Mouse (Mus musculus) intestine, postnatal 0 days (tissue): ENCODE measurements around the gene Cdca4. TPM values are rescaled to one million over a fixed set of nuclear protein-coding genes. Genes with fewer than 3 reads are reported as not detected.

ENCODE experiments used
- ATAC-seq: fragments of 200-750 bp; cut with Nextera tagmentation; 2 replicates; pipeline ENCODE4 v1.8.0; 2017; ENCODE audit warnings: mild to moderate bottlenecking, moderate TSS enrichment, moderate library complexity
- H3K27ac ChIP-seq: fragments of 300-500 bp; sonication (generic); 2 replicates; pipeline ENCODE4 v1.5.1; 2014; ENCODE audit warnings: mild to moderate bottlenecking, low read depth, low read length, moderate library complexity
- H3K27me3 ChIP-seq: fragments of 300-500 bp; sonication (generic); replicated peaks from 2 replicates; pipeline ENCODE4 v1.6.1; 2014; ENCODE audit warnings: low read length, mixed read lengths; ENCODE audit not compliant: control insufficient read depth, insufficient read depth
- H3K36me3 ChIP-seq: fragments of 300-500 bp; sonication (generic); 2 replicates; pipeline ENCODE4 v1.6.1; 2014; ENCODE audit warnings: mild to moderate bottlenecking, moderate library complexity; ENCODE audit not compliant: control insufficient read depth, insufficient read depth
- H3K4me1 ChIP-seq: fragments of 300-500 bp; sonication (generic); replicated peaks from 2 replicates; pipeline ENCODE4 v1.6.1; 2014; ENCODE audit warnings: antibody characterized with exemption, low read length, mixed read lengths; ENCODE audit not compliant: control insufficient read depth, insufficient read depth
- H3K4me2 ChIP-seq: fragments of 300-500 bp; sonication (generic); replicated peaks from 2 replicates; pipeline ENCODE4 v1.6.1; 2014; ENCODE audit warnings: low read depth, mild to moderate bottlenecking, moderate library complexity
- H3K4me3 ChIP-seq: fragments of 300-500 bp; sonication (generic); 2 replicates; pipeline ENCODE4 v1.5.1; 2014; ENCODE audit warnings: low read depth, low read length
- H3K9ac ChIP-seq: fragments of 300-500 bp; sonication (generic); 2 replicates; pipeline ENCODE4 v1.6.1; 2014; ENCODE audit warnings: mild to moderate bottlenecking, low read depth, low read length
- H3K9me3 ChIP-seq: fragments of 300-500 bp; sonication (generic); 2 replicates; pipeline ENCODE4 v1.6.1; 2016; ENCODE audit warnings: mixed run types; ENCODE audit not compliant: control insufficient read depth
- CTCF ChIP-seq: sonication (generic); IDR thresholded peaks from 2 replicates; pipeline ENCODE4 v1.5.1; 2016; ENCODE audit warnings: low read depth, mild to moderate bottlenecking, control low read depth, antibody characterized with exemption, moderate library complexity
- WGBS: fragments of 180-500 bp; shearing (Covaris S2); extraction: QIAGEN DNeasy Blood & Tissue Kit; methylation state at CpG from one replicate; pipeline ENCODE4 v1.1.7; 2014; 5-methylcytosine and 5-hydroxymethylcytosine counted together
- polyA plus RNA-seq: library from polyadenylated mRNA; unstranded; fragments of >200 nt; fragmentation: Nextera tagmentation; extraction: Ambion mirVana; gene quantifications from 2 replicates; pipeline ENCODE4 v1.2.1, GENCODE M21; 2015

Cdca4 gene
- polyA plus RNA-seq, 1 experiment from 2014 or later, result 22.6 TPM

DNA sequence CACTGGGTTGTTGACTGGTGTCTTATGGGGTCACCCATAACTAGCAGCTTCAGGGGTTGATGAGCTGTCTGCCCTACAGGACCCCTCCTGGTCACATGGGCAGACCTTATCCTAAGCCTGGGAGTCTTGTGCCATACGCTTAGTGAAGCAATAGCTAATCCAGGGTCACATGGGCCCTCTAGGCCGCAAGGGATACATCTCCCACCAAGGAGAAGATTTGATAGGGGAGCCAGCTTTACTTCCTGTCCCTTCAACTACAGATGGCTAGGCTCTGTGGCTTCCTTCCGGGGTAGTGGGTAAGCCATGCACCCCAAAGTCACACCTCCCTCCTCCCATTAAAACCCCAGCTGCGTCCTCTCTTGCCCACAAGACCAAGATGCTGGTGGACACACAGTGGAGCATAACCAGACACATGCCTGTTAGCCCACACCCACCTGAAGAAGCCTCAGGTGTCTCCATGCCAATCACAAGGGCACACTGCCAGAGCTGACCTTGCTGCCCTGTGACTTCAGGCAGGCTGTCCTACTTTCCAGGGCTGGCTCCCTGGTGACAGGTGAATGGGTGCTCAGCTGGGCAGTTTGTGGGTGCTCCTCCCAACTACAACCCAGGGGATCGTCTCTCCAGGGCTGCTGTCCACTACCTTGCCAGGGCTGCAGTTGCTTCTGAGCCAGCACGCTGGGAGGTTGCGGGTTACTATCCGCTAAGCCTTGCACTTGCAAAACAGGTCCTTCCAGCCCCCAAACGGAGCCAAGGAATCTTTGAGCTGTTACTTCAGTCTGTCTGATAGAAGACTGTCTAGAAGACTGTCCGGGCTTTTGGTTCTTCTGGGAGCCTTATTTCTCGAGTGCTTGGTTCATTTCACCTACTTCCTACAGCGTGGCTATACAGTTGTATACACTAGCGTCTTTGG, 39.2 kb upstream of the Cdca4 start, which contains the start of gene Gpr132:
Gene Gpr132, minus strand, starts transcription at position 51 of the 910 bp plus-strand sequence.
- WGBS, result 53% methylated on average over 13 of the region's 13 CpGs
- H3K9ac ChIP-seq, result no peak within 1 kb of the TSS
- ATAC-seq, result no peak
- TF ChIP-seq CTCF, result no peak
- H3K4me3 ChIP-seq, result no peak within 1 kb of the TSS
- no peaks in the 10 kb centered on the region for H3K36me3 ChIP-seq
- no peaks in the 10 kb centered on the region for H3K27me3 ChIP-seq
- no peak within 1 kb of the TSS for H3K27ac ChIP-seq
- no peaks in the 10 kb centered on the region for H3K4me1 ChIP-seq
- H3K4me2 ChIP-seq, result no peak within 1 kb of the TSS
- H3K9me3 ChIP-seq, result no peaks in the 10 kb centered on the region

GRCm38 (mm10) chr12:112867106-112867674, 38.0 kb upstream of the Cdca4 start:
- Histone ChIP-seq H3K4me3 (no peak overlapping the region), H3K4me2 (no peak overlapping the region), H3K27ac (no peak overlapping the region), H3K4me1 (no peaks in the 10 kb centered on the region), H3K27me3 (no peaks in the 10 kb centered on the region), H3K9me3 (no peaks in the 10 kb centered on the region), H3K9ac (no peak overlapping the region), H3K36me3 (no peaks in the 10 kb centered on the region)
- 88% methylated on average over 7 of the region's 7 CpGs for WGBS
- no peak for TF ChIP-seq CTCF
- ATAC-seq, result no peak

DNA sequence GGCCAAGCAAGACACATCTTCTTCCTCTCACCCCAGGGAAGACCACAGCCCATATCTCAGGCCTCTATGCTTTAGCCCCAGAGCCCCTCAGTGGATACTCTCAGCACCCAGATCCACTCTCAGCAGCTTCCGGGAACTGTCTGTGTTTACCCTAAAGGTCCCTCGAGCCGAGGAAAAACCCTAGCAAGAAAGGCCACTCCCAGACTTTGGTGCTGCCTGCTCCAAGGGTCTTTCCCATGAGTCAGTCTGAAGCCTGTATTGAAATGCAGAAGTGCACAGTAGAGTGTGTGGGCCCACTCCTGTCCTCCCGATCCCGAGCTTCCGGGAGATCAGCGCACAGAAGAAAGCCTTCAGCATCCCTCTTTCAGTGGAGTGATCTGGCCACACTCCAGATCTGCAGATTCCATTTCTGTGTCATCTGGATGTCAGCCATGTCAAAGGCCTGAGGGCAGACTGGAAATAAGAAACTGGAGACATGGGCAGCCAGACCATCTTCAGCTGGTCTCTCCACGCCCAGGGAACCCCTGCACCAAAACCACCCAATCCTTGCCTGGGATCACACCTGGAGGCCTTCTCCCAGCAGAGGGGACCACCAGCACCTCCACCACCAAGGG, 37.4 kb upstream of the Cdca4 start:
- H3K9ac ChIP-seq, result no peak overlapping the region
- WGBS, result 60% methylated on average over 8 of the region's 8 CpGs
- ATAC-seq, result no peak
- TF ChIP-seq CTCF, result no peak
- H3K4me2 ChIP-seq, result no peak overlapping the region
- H3K4me1 ChIP-seq, result no peaks in the 10 kb centered on the region
- no peaks in the 10 kb centered on the region for H3K9me3 ChIP-seq
- no peak overlapping the region for H3K4me3 ChIP-seq
- H3K27me3 ChIP-seq, result no peaks in the 10 kb centered on the region
- no peaks in the 10 kb centered on the region for H3K36me3 ChIP-seq
- H3K27ac ChIP-seq, result no peak overlapping the region

GRCm38 (mm10) chr12:112864804-112865203, 35.6 kb upstream of the Cdca4 start:
- Histone ChIP-seq H3K27ac (no peak overlapping the region), H3K9ac (no peak overlapping the region), H3K9me3 (no peaks in the 10 kb centered on the region), H3K36me3 (no peaks in the 10 kb centered on the region), H3K4me1 (no peaks in the 10 kb centered on the region), H3K4me3 (no peak overlapping the region), H3K27me3 (no peaks in the 10 kb centered on the region), H3K4me2 (no peak overlapping the region)
- no peak for ATAC-seq
- WGBS, result 77% methylated on average over 7 of the region's 7 CpGs
- no peak for TF ChIP-seq CTCF

DNA sequence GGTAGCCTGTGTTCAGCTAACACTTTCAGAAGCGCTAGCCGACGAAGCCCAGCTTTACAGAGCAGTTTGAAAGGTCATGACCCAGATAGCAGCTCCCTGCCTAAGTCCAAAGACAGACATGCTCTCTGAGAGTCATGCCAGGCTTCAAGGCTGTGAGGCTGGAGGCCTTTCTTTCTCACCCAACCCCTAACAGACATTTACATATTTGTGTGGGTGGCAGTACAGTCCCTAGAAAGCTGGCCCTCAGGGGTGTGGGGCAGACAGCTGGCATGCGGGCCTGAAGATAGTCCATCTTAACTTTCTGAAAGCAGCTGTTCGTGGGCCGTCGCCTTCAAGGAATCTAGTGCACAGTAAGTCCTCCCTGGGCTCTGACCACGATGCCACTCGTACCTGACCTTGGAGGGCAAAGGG, 32.7 kb upstream of the Cdca4 start:
- no peaks in the 10 kb centered on the region for H3K27me3 ChIP-seq
- no peak for ATAC-seq

GRCm38 (mm10) chr12:112860765-112861164, 31.5 kb upstream of the Cdca4 start:
- no peak overlapping the region for H3K4me2 ChIP-seq
- 66% methylated on average over 7 of the region's 7 CpGs for WGBS
- H3K9me3 ChIP-seq, result no peaks in the 10 kb centered on the region
- no peak overlapping the region for H3K9ac ChIP-seq
- no peak overlapping the region for H3K4me3 ChIP-seq
- no peak for TF ChIP-seq CTCF
- ATAC-seq, result no peak
- H3K27me3 ChIP-seq, result no peaks in the 10 kb centered on the region
- no peaks in the 10 kb centered on the region for H3K36me3 ChIP-seq
- no peak overlapping the region for H3K27ac ChIP-seq
- H3K4me1 ChIP-seq, result no peaks in the 10 kb centered on the region

More for the DNA sequence above, 32.7 kb upstream of the Cdca4 start:
- 67% methylated on average over 9 of the region's 9 CpGs for WGBS
- Histone ChIP-seq H3K36me3 (no peaks in the 10 kb centered on the region), H3K4me2 (no peak overlapping the region), H3K9me3 (no peaks in the 10 kb centered on the region), H3K4me1 (no peaks in the 10 kb centered on the region), H3K27ac (no peak overlapping the region), H3K4me3 (no peak overlapping the region), H3K9ac (no peak overlapping the region)
- TF ChIP-seq CTCF, result no peak
